Mouse (Mus musculus) stomach, postnatal 0 days (tissue): ENCODE measurements around the gene Cd209a.

Experiments
- CTCF ChIP-seq: IDR thresholded peaks from 2 replicates; pipeline ENCODE4 v1.5.1; 2016; ENCODE audit warnings: antibody characterized with exemption, low read depth, mild to moderate bottlenecking, moderate library complexity
- EP300 ChIP-seq: optimal IDR thresholded peaks from 2 replicates; pipeline ENCODE3; 2016; ENCODE audit warnings: antibody characterized with exemption

DNA sequence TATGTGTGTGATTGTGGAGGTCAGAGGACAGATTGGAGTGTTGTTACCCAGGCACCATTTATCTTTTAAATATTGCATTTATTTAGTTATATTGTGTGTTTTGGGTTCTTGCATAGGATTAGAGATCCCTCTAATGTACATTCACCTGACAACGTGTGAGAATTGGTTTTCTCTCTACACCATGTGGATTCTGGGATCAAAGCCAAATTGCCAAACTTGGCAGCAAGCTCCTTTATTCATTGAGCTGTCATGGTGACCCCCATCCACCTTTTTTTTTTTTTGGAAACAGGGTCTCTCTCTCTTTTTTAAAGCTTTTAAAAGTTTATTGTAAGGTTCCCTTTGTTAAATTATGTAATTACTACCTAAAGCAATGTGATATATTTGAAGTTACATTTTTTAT is 27.7 kb downstream of the Cd209a start:
- TF ChIP-seq CTCF (no peak), EP300 (no peak)
